Comparison of ENCODE assay signal across 20 mouse cellular contexts in genomic region chr1:74726674-74727073, GRCm38 (mm10). TPM values are rescaled to one million over a fixed set of nuclear protein-coding genes. Genes with fewer than 3 reads are reported as not detected.
DNase-seq lines count a peak whose midpoint lies in the region; ATAC-seq and TF ChIP-seq lines count a peak whose summit lies in the region.
"Had no signal": no experiment of that assay in that cellular context is flagged by ENCODE, and none has a peak within 500 bp of the region (broad histone marks: within the 10 kb centered on the region; RNA-seq: fewer than 3 reads in every experiment).

No protein-coding gene starts in this region.

- no peak overlapping the region for H3K4me2 ChIP-seq in myocyte (ENCODE audit: low read depth)
- H3K4me2 ChIP-seq in midbrain, embryonic 14.5 days (ENCODE audit: low read length): no peak overlapping the region
- H3K4me2 ChIP-seq: forebrain, embryonic 12.5 days; liver, embryonic 11.5 days had no signal

- H3K4me3 ChIP-seq in myocyte: no peak overlapping the region
- H3K4me3 ChIP-seq in midbrain, embryonic 14.5 days (replicated peaks; ENCODE audit: low read depth, low read length): no peak overlapping the region
- H3K4me3 ChIP-seq: embryonic facial prominence, embryonic 10.5 days; forebrain, embryonic 12.5 days; heart, adult 2 months; limb, embryonic 10.5 days had no signal

- no peak for ATAC-seq in inflammation-experienced regulatory T-cells, adult 6 months
- no peak for ATAC-seq in midbrain, embryonic 14.5 days (ENCODE audit: low FRiP score, low TSS enrichment)
- ATAC-seq: hindbrain, embryonic 16.5 days had no signal

- H3ac ChIP-seq in myocyte (ENCODE audit: control insufficient read depth, insufficient read length): no peak overlapping the region

- no peaks in the 10 kb centered on the region for H3K4me1 ChIP-seq in midbrain, embryonic 14.5 days (ENCODE audit: control insufficient read depth, insufficient read depth, low read length)
- H3K4me1 ChIP-seq: forebrain, embryonic 12.5 days; limb, embryonic 10.5 days had no signal

- H3K9me3 ChIP-seq in midbrain, embryonic 14.5 days (ENCODE audit: control insufficient read depth, low read length): no peaks in the 10 kb centered on the region
- H3K9me3 ChIP-seq: embryonic facial prominence, embryonic 10.5 days; forebrain, embryonic 12.5 days; limb, embryonic 10.5 days had no signal

- peak; percentile 32 for DNase-seq in urinary bladder, postnatal 14 days (ENCODE audit: low spot score)
- DNase-seq in urinary bladder, postnatal 4 days (ENCODE audit: low spot score in 2 of 2): no peak
- DNase-seq in induced T-regulatory cell, adult 2 months (ENCODE audit: low read depth): peak; percentile 23
- no peak for DNase-seq in midbrain, embryonic 14.5 days
- DNase-seq in kidney, postnatal 4 days: no peak
- DNase-seq: adrenal gland, postnatal 36 days; cerebellum, adult 2 months; gastrocnemius, postnatal 10 days; heart, adult 2 months; heart, postnatal 4 days; lung, adult 2 months; right cerebral cortex, adult 18-20 months had no signal

- 81% methylated on average over 5 of the region's 5 CpGs for WGBS in midbrain, embryonic 14.5 days

- no peak overlapping the region for H3K9ac ChIP-seq in midbrain, embryonic 14.5 days (replicated peaks; ENCODE audit: low read length)
- H3K9ac ChIP-seq: forebrain, embryonic 12.5 days had no signal

- no peak for TF ChIP-seq POLR2A in myocyte (IDR thresholded peaks at IDR 0.05; ENCODE audit: insufficient read length, low read depth)

- H3K36me3 ChIP-seq in myocyte (ENCODE audit: control insufficient read depth, insufficient read depth): no peaks in the 10 kb centered on the region
- no peaks in the 10 kb centered on the region for H3K36me3 ChIP-seq in midbrain, embryonic 14.5 days (ENCODE audit: control insufficient read depth, insufficient read depth, low read length)
- H3K36me3 ChIP-seq: embryonic facial prominence, embryonic 10.5 days; forebrain, embryonic 12.5 days had no signal

- H3K27me3 ChIP-seq in myocyte (ENCODE audit: control insufficient read depth, insufficient read depth, insufficient read length): no peaks in the 10 kb centered on the region
- no peaks in the 10 kb centered on the region for H3K27me3 ChIP-seq in midbrain, embryonic 14.5 days (ENCODE audit: control insufficient read depth, insufficient read depth, low read length)
- H3K27me3 ChIP-seq: forebrain, embryonic 12.5 days had no signal

- no peaks in the 10 kb centered on the region for H3K79me2 ChIP-seq in myocyte (ENCODE audit: control insufficient read depth, insufficient read depth)

- no peak overlapping the region for H3K27ac ChIP-seq in midbrain, embryonic 14.5 days (replicated peaks; ENCODE audit: low read depth, low read length)
- H3K27ac ChIP-seq: embryonic facial prominence, embryonic 10.5 days; forebrain, embryonic 12.5 days; heart, adult 2 months; limb, embryonic 10.5 days had no signal

TF ChIP-seq in myocyte, 11 proteins besides CTCF, POLR2A, EP300 and RAD21:
- no peak for TF ChIP-seq REST (IDR thresholded peaks at IDR 0.05; ENCODE audit: insufficient read depth, insufficient read length)
- TF ChIP-seq TCF12 (IDR thresholded peaks at IDR 0.05; ENCODE audit: insufficient read depth, poor library complexity, severe bottlenecking): no peak
- peak; percentile 49 for TF ChIP-seq USF1 (IDR thresholded peaks at IDR 0.05; ENCODE audit: low read depth)

RNA-seq across cellular contexts. Expression of gene Cyp27a1, which starts 13.3 kb away (rescaled TPM):
- polyA plus RNA-seq in myocyte (2012; fragmentation: generic; extraction: Trizol): 0.42 TPM
- polyA plus RNA-seq in inflammation-experienced regulatory T-cells, adult 6 months (2017; shearing (Covaris generic)): 1 to 10 TPM in 1 of 3 experiments, not detected in 2; 1.4 TPM
- 0.53 and 2.1 TPM in 2 replicates for polyA plus RNA-seq in midbrain, embryonic 14.5 days (2014; fragmentation: Nextera tagmentation; extraction: Ambion mirVana)

RNA-seq across cellular contexts. Expression of gene Prkag3, which starts 22.3 kb away (rescaled TPM):
- 24.6 TPM for polyA plus RNA-seq in myocyte (2012; fragmentation: generic; extraction: Trizol)
- not detected for polyA plus RNA-seq in inflammation-experienced regulatory T-cells, adult 6 months (2017; shearing (Covaris generic))
- not detected in 2 replicates for polyA plus RNA-seq in midbrain, embryonic 14.5 days (2014; fragmentation: Nextera tagmentation; extraction: Ambion mirVana)
- polyA plus RNA-seq: forebrain, embryonic 12.5 days; liver, embryonic 11.5 days; neural tube, embryonic 11.5 days had no signal

RNA-seq across cellular contexts. Expression of gene Wnt6, which starts 45.0 kb away (rescaled TPM):
- polyA plus RNA-seq in myocyte (2012; fragmentation: generic; extraction: Trizol): 3.1 TPM
- polyA plus RNA-seq in inflammation-experienced regulatory T-cells, adult 6 months (2017; shearing (Covaris generic)): not detected
- polyA plus RNA-seq in midbrain, embryonic 14.5 days (2014; fragmentation: Nextera tagmentation; extraction: Ambion mirVana): 2.7 TPM in 1 of 2 replicates, not detected in the other

Comparison
In these comparisons a context has a peak if more than half of its experiments do, and no peak if none do; other contexts are left out.
1. DNase-seq: peak in urinary bladder, postnatal 14 days (single experiment) and induced T-regulatory cell, adult 2 months (single experiment); none in urinary bladder, postnatal 4 days (0 of 2), midbrain, embryonic 14.5 days (single experiment) and kidney, postnatal 4 days (0 of 2).
2. RNA of gene Prkag3, which starts 22.3 kb away (polyA plus RNA-seq): 24.6 TPM in myocyte (single experiment); not detected in midbrain, embryonic 14.5 days and not detected in inflammation-experienced regulatory T-cells, adult 6 months; every median in the first group is over 10 times any median in the second.